In genomic region chr4:89000855-89001254, GRCm38 (mm10) we compare ENCODE assay signal across 20 mouse cellular contexts.
"Had no signal": no experiment of that assay in that cellular context is flagged by ENCODE, and none has a peak within 500 bp of the region (broad histone marks: within the 10 kb centered on the region; RNA-seq: fewer than 3 reads in every experiment).

No protein-coding gene starts in this region.

- H3K4me2 ChIP-seq: intestine, embryonic 15.5 days; kidney, embryonic 15.5 days; limb, embryonic 13.5 days; liver, embryonic 13.5 days; midbrain, embryonic 11.5 days; neural tube, embryonic 13.5 days had no signal

- H3K36me3 ChIP-seq: intestine, embryonic 15.5 days; kidney, embryonic 15.5 days; limb, embryonic 10.5 days; limb, embryonic 13.5 days; liver, embryonic 13.5 days; neural tube, embryonic 13.5 days had no signal

- H3K4me3 ChIP-seq: intestine, embryonic 15.5 days; kidney, embryonic 15.5 days; limb, embryonic 10.5 days; limb, embryonic 13.5 days; liver, embryonic 13.5 days; neural tube, embryonic 13.5 days had no signal

- DNase-seq: kidney, adult 11 months; kidney, adult 8-10 months; kidney, postnatal 10 days; kidney, postnatal 36 days; liver; liver, embryonic 13.5 days; lung, adult 2 months; lung, postnatal 14 days; lung, postnatal 4 days; midbrain, embryonic 14.5 days; retina, postnatal 1 day; right cerebral cortex, postnatal 4 days; thymus, adult 2 months; thymus, postnatal 14 days had no signal

- H3K27me3 ChIP-seq: intestine, embryonic 15.5 days; kidney, embryonic 15.5 days; limb, embryonic 13.5 days; liver, embryonic 13.5 days; neural tube, embryonic 13.5 days had no signal
